Mouse (Mus musculus) C2C12 (cell line): ENCODE measurements around the gene Nova1.

Experiments used
- CEBPB ChIP-seq: IDR thresholded peaks from one replicate; pipeline ENCODE4 v1.6.1; 2011; ENCODE audit warnings: low read depth, mild to moderate bottlenecking, control low read depth, moderate library complexity
- CTCF ChIP-seq: IDR thresholded peaks from one replicate; pipeline ENCODE4 v1.5.1; 2011; ENCODE audit not compliant: control insufficient read depth, insufficient read depth, insufficient read length
- FOSL1 ChIP-seq: IDR thresholded peaks from one replicate; pipeline ENCODE4 v1.8.0; 2011; ENCODE audit warnings: mild to moderate bottlenecking, low read length; ENCODE audit not compliant: poor library complexity, insufficient read depth, severe bottlenecking
- MAX ChIP-seq: IDR thresholded peaks from one replicate; pipeline ENCODE4 v1.6.1; 2011; ENCODE audit warnings: mild to moderate bottlenecking, control low read depth
- MYOD1 ChIP-seq: IDR thresholded peaks from one replicate; pipeline ENCODE4 v1.6.1; 2011; ENCODE audit warnings: low read depth; ENCODE audit not compliant: control insufficient read depth, insufficient read length
- MYOG ChIP-seq: IDR thresholded peaks from one replicate; pipeline ENCODE4 v1.6.1; 2011; ENCODE audit not compliant: control insufficient read depth, insufficient read length; ENCODE audit errors: extremely low read depth

GRCm38 (mm10) chr12:46731943-46732342 lies 86.8 kb downstream of the Nova1 start:
- TF ChIP-seq CTCF = no peak
- TF ChIP-seq FOSL1 = no peak
- TF ChIP-seq MYOD1 = no peak
- no peak for TF ChIP-seq CEBPB
- no peak for TF ChIP-seq MAX
- no peak for TF ChIP-seq MYOG
